In the genomic region with DNA sequence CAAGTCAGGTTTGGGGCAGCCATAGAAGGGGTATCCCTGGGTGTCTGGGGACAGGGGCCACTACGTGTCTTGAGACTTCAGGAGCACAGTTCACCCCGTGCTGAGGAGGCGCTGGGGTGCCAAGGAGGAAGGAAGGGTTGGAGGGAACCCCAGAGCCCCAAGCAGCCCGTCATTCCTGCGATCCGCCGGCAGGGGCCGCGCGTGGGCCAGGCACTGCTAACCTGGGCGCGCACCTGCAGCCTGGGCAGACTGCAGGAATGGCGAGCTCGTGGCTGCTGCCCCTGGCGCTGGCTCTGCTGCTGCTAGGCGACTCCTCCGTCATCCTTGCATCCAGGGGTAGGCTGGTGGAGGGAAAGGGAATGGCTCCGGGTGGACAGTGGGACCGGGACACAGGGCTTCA, we compare ENCODE assay signal across 8 mouse cellular contexts. TPM values are rescaled to one million over a fixed set of nuclear protein-coding genes. Genes with fewer than 3 reads are reported as not detected.
DNase-seq lines count a peak whose midpoint lies in the region; ATAC-seq and TF ChIP-seq lines count a peak whose summit lies in the region.

Gene Gm3336 (plus strand): TSS at position 247 of the 400 bp plus-strand sequence.

- H3K4me2 ChIP-seq in midbrain, embryonic 15.5 days = peak within 1 kb of the TSS; percentile 23; the same call in 1 of the 2 replicates
- no peak within 1 kb of the TSS for H3K4me2 ChIP-seq in stomach, embryonic 14.5 days (replicated peaks; ENCODE audit: low read depth, low read length)

- H3K27ac ChIP-seq in gastrocnemius, adult 2 months = no peak within 1 kb of the TSS
- H3K27ac ChIP-seq in embryonic facial prominence, embryonic 10.5 days (replicated peaks) = no peak within 1 kb of the TSS
- no peak within 1 kb of the TSS for H3K27ac ChIP-seq in liver, adult 2 months (replicated peaks; ENCODE audit: insufficient read depth, low read depth, low read length)
- H3K27ac ChIP-seq in midbrain, embryonic 15.5 days = no peak within 1 kb of the TSS
- no peak within 1 kb of the TSS for H3K27ac ChIP-seq in stomach, embryonic 14.5 days (ENCODE audit: low read length)

- H3K9ac ChIP-seq in liver, adult 2 months (ENCODE audit: low read depth, low read length) = peak within 1 kb of the TSS; percentile 40
- H3K9ac ChIP-seq in midbrain, embryonic 15.5 days = no peak within 1 kb of the TSS
- no peak within 1 kb of the TSS for H3K9ac ChIP-seq in stomach, embryonic 14.5 days (replicated peaks; ENCODE audit: low read depth, low read length)

- H3K4me1 ChIP-seq in embryonic facial prominence, embryonic 10.5 days = peaks cover 11% of the 10 kb centered on the region
- peaks cover 16% of the 10 kb centered on the region for H3K4me1 ChIP-seq in liver, adult 2 months (ENCODE audit: control insufficient read depth, insufficient read depth, low read length)
- H3K4me1 ChIP-seq in midbrain, embryonic 15.5 days = no peaks in the 10 kb centered on the region
- H3K4me1 ChIP-seq in stomach, embryonic 14.5 days (ENCODE audit: control insufficient read depth, insufficient read depth, low read length) = no peaks in the 10 kb centered on the region

- peaks cover 20% of the 10 kb centered on the region for H3K27me3 ChIP-seq in embryonic facial prominence, embryonic 10.5 days (replicated peaks; ENCODE audit: low read depth, poor library complexity, severe bottlenecking)
- no peaks in the 10 kb centered on the region for H3K27me3 ChIP-seq in liver, adult 2 months (ENCODE audit: control insufficient read depth, insufficient read depth, low read length)
- no peaks in the 10 kb centered on the region for H3K27me3 ChIP-seq in midbrain, embryonic 15.5 days (replicated peaks)
- no peaks in the 10 kb centered on the region for H3K27me3 ChIP-seq in stomach, embryonic 14.5 days (ENCODE audit: control insufficient read depth, insufficient read depth, low read length)

- H3K79me2 ChIP-seq in liver, adult 2 months (ENCODE audit: control insufficient read depth, insufficient read depth, low read length) = peaks cover 9% of the 10 kb centered on the region; the same call in 1 of the 2 replicates

- no peaks in the 10 kb centered on the region for H3K9me3 ChIP-seq in embryonic facial prominence, embryonic 10.5 days
- no peaks in the 10 kb centered on the region for H3K9me3 ChIP-seq in midbrain, embryonic 15.5 days
- H3K9me3 ChIP-seq in stomach, embryonic 14.5 days (ENCODE audit: control insufficient read depth, low read depth, low read length) = no peaks in the 10 kb centered on the region

- peak; percentile 88 for TF ChIP-seq CTCF in gastrocnemius, adult 2 months (IDR thresholded peaks at IDR 0.05)
- TF ChIP-seq CTCF in liver, adult 2 months (IDR thresholded peaks at IDR 0.05; ENCODE audit: low read depth, low read length) = peak; percentile 90

- H3K4me3 ChIP-seq in gastrocnemius, adult 2 months = no peak within 1 kb of the TSS
- H3K4me3 ChIP-seq in embryonic facial prominence, embryonic 10.5 days = peak within 1 kb of the TSS; percentile 26; the same call in 1 of the 2 replicates
- no peak within 1 kb of the TSS for H3K4me3 ChIP-seq in liver, adult 2 months (ENCODE audit: insufficient read depth, low read depth, low read length)
- no peak within 1 kb of the TSS for H3K4me3 ChIP-seq in midbrain, embryonic 15.5 days
- no peak within 1 kb of the TSS for H3K4me3 ChIP-seq in stomach, embryonic 14.5 days (ENCODE audit: low read depth, low read length)

- TF ChIP-seq POLR2A in liver, adult 2 months (IDR thresholded peaks at IDR 0.05; ENCODE audit: extremely low read depth, insufficient read depth, low read length) = peak; percentile 51; the same call in 1 of the 2 replicates

- DNase-seq in gastrocnemius, adult 2 months = peak; percentile 75
- no peak for DNase-seq in gastrocnemius, adult 18-20 months (ENCODE audit: low spot score)
- DNase-seq in T-cell, adult 2 months (ENCODE audit: low spot score) = peak; percentile 75
- peak; percentile 74 for DNase-seq in embryonic facial prominence, embryonic 10.5 days (ENCODE audit: low spot score)
- DNase-seq in liver, adult 2 months (ENCODE audit: extremely low read depth, low read depth, low spot score) = no peak

- H3K36me3 ChIP-seq in embryonic facial prominence, embryonic 10.5 days (replicated peaks) = no peaks in the 10 kb centered on the region
- H3K36me3 ChIP-seq in liver, adult 2 months (ENCODE audit: control insufficient read depth, insufficient read depth, low read length) = no peaks in the 10 kb centered on the region
- no peaks in the 10 kb centered on the region for H3K36me3 ChIP-seq in midbrain, embryonic 15.5 days (replicated peaks)
- no peaks in the 10 kb centered on the region for H3K36me3 ChIP-seq in stomach, embryonic 14.5 days (ENCODE audit: control insufficient read depth, insufficient read depth, low read length)

- ATAC-seq in inflammation-experienced regulatory T-cells, adult 6 months = peak; percentile 77
- ATAC-seq in midbrain, embryonic 15.5 days (replicated peaks) = no peak; the same call in 1 of the 2 replicates
- peak; percentile 14; the same call in 1 of the 2 replicates for ATAC-seq in stomach, embryonic 14.5 days (ENCODE audit: insufficient number of reproducible peaks, insufficient read depth, low FRiP score, low read depth)

- WGBS in embryonic facial prominence, embryonic 10.5 days = 4% methylated on average over 19 of the region's 19 CpGs
- WGBS in liver, adult 2 months = 4% methylated on average over 19 of the region's 19 CpGs
- 4% methylated on average over 19 of the region's 19 CpGs for WGBS in midbrain, embryonic 15.5 days
- 4% methylated on average over 19 of the region's 19 CpGs for WGBS in stomach, embryonic 14.5 days

- intact Hi-C loops in gastrocnemius, adult 2 months (cut with DNase I) = no loop called here

RNA-seq across cellular contexts. Expression of gene Gm3336, which starts in this region (rescaled TPM):
- total RNA-seq in gastrocnemius, adult 2 months (2021) = not detected
- not detected for total RNA-seq in gastrocnemius, adult 18-20 months (2021)
- not detected in 2 replicates for polyA plus RNA-seq in embryonic facial prominence, embryonic 10.5 days (2016; fragmentation: Nextera tagmentation; extraction: Ambion mirVana)
- polyA plus RNA-seq in inflammation-experienced regulatory T-cells, adult 6 months (2017; shearing (Covaris generic)) = under 1 TPM in 1 of 3 experiments, not detected in 2; 0.55 TPM
- total RNA-seq in liver, adult 2 months (2014; rRNA removed) = 0.28 and 0.54 TPM in 2 replicates
- polyA plus RNA-seq in liver, adult 2 months (2012; rRNA removed) = 0.11 and 1.0 TPM in 2 replicates
- not detected in 2 replicates for polyA plus RNA-seq in midbrain, embryonic 15.5 days (2015; fragmentation: Nextera tagmentation; extraction: Ambion mirVana)
- 0.51 and 0.63 TPM in 2 replicates for polyA plus RNA-seq in stomach, embryonic 14.5 days (2014; fragmentation: Nextera tagmentation; extraction: Ambion mirVana)

Comparison
In these comparisons a context has a peak if more than half of its experiments do, and no peak if none do; other contexts are left out.
1. Peak in DNase-seq in gastrocnemius, adult 2 months; RNA of the gene not detected or under 1 TPM.
2. Peak in DNase-seq and H3K4me3 ChIP-seq in embryonic facial prominence, embryonic 10.5 days; RNA of the gene not detected or under 1 TPM.
3. Peak in ATAC-seq in inflammation-experienced regulatory T-cells, adult 6 months; RNA of the gene not detected or under 1 TPM.
4. Peak in ATAC-seq in stomach, embryonic 14.5 days; RNA of the gene not detected or under 1 TPM.